Mouse (Mus musculus): Measurements from ENCODE around the gene Otop3. TPM values are rescaled to one million over a fixed set of nuclear protein-coding genes. Genes with fewer than 3 reads are reported as not detected.

The Otop3 gene
- polyA plus RNA-seq, 1 experiment from 2014 or later, result 4.6 TPM

- Histone ChIP-seq H3K4me3 (replicated peaks; ENCODE audit: low read length) (no peak within 1 kb of the TSS), H3K27me3 (ENCODE audit: control insufficient read depth, insufficient read depth, low read length) (no peaks in the 10 kb centered on the region), H3K36me3 (ENCODE audit: control insufficient read depth, insufficient read depth, low read length) (no peaks in the 10 kb centered on the region), H3K4me2 (ENCODE audit: low read depth, low read length) (no peak within 1 kb of the TSS), H3K9ac (ENCODE audit: low read length) (no peak within 1 kb of the TSS), H3K27ac (ENCODE audit: low read length) (no peak within 1 kb of the TSS), H3K9me3 (replicated peaks; ENCODE audit: control insufficient read depth, low read length) (no peaks in the 10 kb centered on the region), H3K4me1 (ENCODE audit: control insufficient read depth, insufficient read depth, low read length) (no peaks in the 10 kb centered on the region; the same call in 1 of the 2 replicates)
- ATAC-seq (ENCODE audit: insufficient read depth, low FRiP score), result no peak
- WGBS, result 26% methylated on average over 8 of the region's 8 CpGs
Observed at GRCm38 (mm10) chr11:115306863-115307262, 27.7 kb upstream of the Otop3 start, which contains the start of gene Otop2. Otop2 (plus strand) TSS chr11:115307163.

GRCm38 (mm10) chr11:115308781-115309180 is 25.8 kb upstream of the Otop3 start:
- H3K9ac ChIP-seq (ENCODE audit: low read length), result no peak overlapping the region
- no peaks in the 10 kb centered on the region for H3K36me3 ChIP-seq (ENCODE audit: control insufficient read depth, insufficient read depth, low read length)
- H3K4me1 ChIP-seq (ENCODE audit: control insufficient read depth, insufficient read depth, low read length), result no peaks in the 10 kb centered on the region; the same call in 1 of the 2 replicates
- 58% methylated on average over 1 of the region's 1 CpGs for WGBS
- no peak overlapping the region for H3K4me2 ChIP-seq (ENCODE audit: low read depth, low read length)
- ATAC-seq (ENCODE audit: insufficient read depth, low FRiP score), result no peak
- H3K4me3 ChIP-seq (replicated peaks; ENCODE audit: low read length), result no peak overlapping the region
- no peaks in the 10 kb centered on the region for H3K9me3 ChIP-seq (replicated peaks; ENCODE audit: control insufficient read depth, low read length)
- no peak overlapping the region for H3K27ac ChIP-seq (ENCODE audit: low read length)
- no peaks in the 10 kb centered on the region for H3K27me3 ChIP-seq (ENCODE audit: control insufficient read depth, insufficient read depth, low read length)

- Histone ChIP-seq H3K4me3 (replicated peaks; ENCODE audit: low read length) (no peak overlapping the region), H3K27ac (ENCODE audit: low read length) (no peak overlapping the region), H3K4me2 (ENCODE audit: low read depth, low read length) (no peak overlapping the region), H3K27me3 (ENCODE audit: control insufficient read depth, insufficient read depth, low read length) (peaks cover 44% of the 10 kb centered on the region), H3K9ac (ENCODE audit: low read length) (no peak overlapping the region), H3K4me1 (ENCODE audit: control insufficient read depth, insufficient read depth, low read length) (no peaks in the 10 kb centered on the region), H3K36me3 (ENCODE audit: control insufficient read depth, insufficient read depth, low read length) (no peaks in the 10 kb centered on the region), H3K9me3 (replicated peaks; ENCODE audit: control insufficient read depth, low read length) (no peaks in the 10 kb centered on the region)
- WGBS, result 49% methylated on average over 2 of the region's 2 CpGs
- ATAC-seq (ENCODE audit: insufficient read depth, low FRiP score), result no peak
Observed at GRCm38 (mm10) chr11:115314249-115314648, 20.3 kb upstream of the Otop3 start.

- Histone ChIP-seq H3K9ac (ENCODE audit: low read length) (no peak overlapping the region), H3K4me2 (ENCODE audit: low read depth, low read length) (no peak overlapping the region), H3K4me1 (ENCODE audit: control insufficient read depth, insufficient read depth, low read length) (no peaks in the 10 kb centered on the region), H3K9me3 (replicated peaks; ENCODE audit: control insufficient read depth, low read length) (no peaks in the 10 kb centered on the region), H3K4me3 (replicated peaks; ENCODE audit: low read length) (no peak overlapping the region), H3K27me3 (ENCODE audit: control insufficient read depth, insufficient read depth, low read length) (peaks cover 74% of the 10 kb centered on the region), H3K36me3 (ENCODE audit: control insufficient read depth, insufficient read depth, low read length) (no peaks in the 10 kb centered on the region), H3K27ac (ENCODE audit: low read length) (no peak overlapping the region)
- ATAC-seq (ENCODE audit: insufficient read depth, low FRiP score), result no peak
- 63% methylated on average over 7 of the region's 7 CpGs for WGBS
Observed at GRCm38 (mm10) chr11:115317204-115317603, 17.3 kb upstream of the Otop3 start.

- Histone ChIP-seq H3K4me2 (ENCODE audit: low read depth, low read length) (no peak overlapping the region), H3K4me1 (ENCODE audit: control insufficient read depth, insufficient read depth, low read length) (no peaks in the 10 kb centered on the region), H3K9ac (ENCODE audit: low read length) (no peak overlapping the region), H3K27ac (ENCODE audit: low read length) (no peak overlapping the region), H3K36me3 (ENCODE audit: control insufficient read depth, insufficient read depth, low read length) (no peaks in the 10 kb centered on the region), H3K4me3 (replicated peaks; ENCODE audit: low read length) (no peak overlapping the region), H3K9me3 (replicated peaks; ENCODE audit: control insufficient read depth, low read length) (no peaks in the 10 kb centered on the region), H3K27me3 (ENCODE audit: control insufficient read depth, insufficient read depth, low read length) (peaks cover 85% of the 10 kb centered on the region)
- 6% methylated on average over 63 of the region's 63 CpGs for WGBS
- no peak for ATAC-seq (ENCODE audit: insufficient read depth, low FRiP score)
Observed at GRCm38 (mm10) chr11:115318245-115319027, 16.1 kb upstream of the Otop3 start.

GRCm38 (mm10) chr11:115319704-115320383 is 14.7 kb upstream of the Otop3 start:
- Histone ChIP-seq H3K27ac (ENCODE audit: low read length) (no peak overlapping the region), H3K4me1 (ENCODE audit: control insufficient read depth, insufficient read depth, low read length) (no peaks in the 10 kb centered on the region), H3K9ac (ENCODE audit: low read length) (no peak overlapping the region), H3K4me3 (replicated peaks; ENCODE audit: low read length) (no peak overlapping the region), H3K4me2 (ENCODE audit: low read depth, low read length) (no peak overlapping the region), H3K27me3 (ENCODE audit: control insufficient read depth, insufficient read depth, low read length) (peaks cover 96% of the 10 kb centered on the region), H3K36me3 (ENCODE audit: control insufficient read depth, insufficient read depth, low read length) (no peaks in the 10 kb centered on the region), H3K9me3 (replicated peaks; ENCODE audit: control insufficient read depth, low read length) (no peaks in the 10 kb centered on the region)
- ATAC-seq (ENCODE audit: insufficient read depth, low FRiP score), result no peak
- WGBS, result 10% methylated on average over 18 of the region's 18 CpGs

- Histone ChIP-seq H3K9me3 (replicated peaks; ENCODE audit: control insufficient read depth, low read length) (no peaks in the 10 kb centered on the region), H3K36me3 (ENCODE audit: control insufficient read depth, insufficient read depth, low read length) (no peaks in the 10 kb centered on the region), H3K27ac (ENCODE audit: low read length) (no peak within 1 kb of the TSS), H3K27me3 (ENCODE audit: control insufficient read depth, insufficient read depth, low read length) (peaks cover 74% of the 10 kb centered on the region), H3K4me3 (replicated peaks; ENCODE audit: low read length) (peak within 1 kb of the TSS; percentile 22), H3K9ac (ENCODE audit: low read length) (0 out of 2 replicates have a peak within 1 kb of the TSS, but pooled peaks have one; percentile 7), H3K4me2 (ENCODE audit: low read depth, low read length) (peak within 1 kb of the TSS; percentile 21; the same call in 1 of the 2 replicates), H3K4me1 (ENCODE audit: control insufficient read depth, insufficient read depth, low read length) (no peaks in the 10 kb centered on the region)
- WGBS, result 4% methylated on average over 35 of the region's 35 CpGs
- 0 out of 2 replicates have a peak, but pooled peaks have one; percentile 9 for ATAC-seq (ENCODE audit: insufficient read depth, low FRiP score)
Observed at GRCm38 (mm10) chr11:115321906-115322693, 12.4 kb upstream of the Otop3 start, which contains the start of gene Ush1g. Ush1g (minus strand) TSS chr11:115322041.

- Histone ChIP-seq H3K27me3 (ENCODE audit: control insufficient read depth, insufficient read depth, low read length) (peaks cover 61% of the 10 kb centered on the region), H3K27ac (ENCODE audit: low read length) (no peak overlapping the region), H3K9ac (ENCODE audit: low read length) (no peak overlapping the region), H3K4me2 (ENCODE audit: low read depth, low read length) (no peak overlapping the region), H3K9me3 (replicated peaks; ENCODE audit: control insufficient read depth, low read length) (no peaks in the 10 kb centered on the region), H3K4me3 (replicated peaks; ENCODE audit: low read length) (no peak overlapping the region), H3K36me3 (ENCODE audit: control insufficient read depth, insufficient read depth, low read length) (no peaks in the 10 kb centered on the region), H3K4me1 (ENCODE audit: control insufficient read depth, insufficient read depth, low read length) (no peaks in the 10 kb centered on the region)
- no peak for ATAC-seq (ENCODE audit: insufficient read depth, low FRiP score)
- WGBS, result 12% methylated on average over 32 of the region's 32 CpGs
Observed at GRCm38 (mm10) chr11:115323354-115323753, 11.2 kb upstream of the Otop3 start.

Measured in stomach, embryonic 16.5 days (tissue).